Comparison of ENCODE assay signal across 10 mouse cellular contexts in genomic region chr2:37359908-37360307, GRCm38 (mm10). TPM values are rescaled to one million over a fixed set of nuclear protein-coding genes. Genes with fewer than 3 reads are reported as not detected.
DNase-seq lines count a peak whose midpoint lies in the region; ATAC-seq and TF ChIP-seq lines count a peak whose summit lies in the region.
"Had no signal": no experiment of that assay in that cellular context is flagged by ENCODE, and none has a peak within 500 bp of the region (broad histone marks: within the 10 kb centered on the region; RNA-seq: fewer than 3 reads in every experiment).

No protein-coding gene starts in this region.

- no peak for ATAC-seq in CD4-positive, CD25-positive, alpha-beta regulatory T cell, adult 4 months
- no peak for ATAC-seq in intestine, embryonic 14.5 days (replicated peaks; ENCODE audit: low FRiP score, low TSS enrichment, low read depth)
- ATAC-seq in intestine, postnatal 0 days, result no peak
- no peak for ATAC-seq in liver, embryonic 13.5 days (ENCODE audit: low read depth)
- no peak for ATAC-seq in granulocyte monocyte progenitor cell, adult 5-6 weeks (replicated peaks; ENCODE audit: poor library complexity, severe bottlenecking)

- no peak overlapping the region for H3K9ac ChIP-seq in intestine, embryonic 14.5 days (ENCODE audit: low read length)
- H3K9ac ChIP-seq in intestine, postnatal 0 days (ENCODE audit: low read depth, low read length), result no peak overlapping the region
- no peak overlapping the region for H3K9ac ChIP-seq in liver, embryonic 13.5 days

- H3K4me1 ChIP-seq in intestine, embryonic 14.5 days (replicated peaks; ENCODE audit: control insufficient read depth, insufficient read depth, low read length), result peaks cover 10% of the 10 kb centered on the region
- no peaks in the 10 kb centered on the region for H3K4me1 ChIP-seq in intestine, postnatal 0 days (replicated peaks; ENCODE audit: control insufficient read depth, insufficient read depth, low read length)
- peaks cover 21% of the 10 kb centered on the region for H3K4me1 ChIP-seq in liver, embryonic 13.5 days (replicated peaks)

- peak; percentile 3 for DNase-seq in CD4-positive, CD25-positive, alpha-beta regulatory T cell, adult 2 months (ENCODE audit: low read depth, low spot score)
- DNase-seq in intestine, embryonic 14.5 days (ENCODE audit: low spot score), result no peak
- peak; percentile 45 for DNase-seq in NIH3T3 (ENCODE audit: low read depth)
- no peak for DNase-seq in liver, embryonic 13.5 days
- DNase-seq in layer of hippocampus, adult 2 months (ENCODE audit: low spot score in 2 of 2), result no peak

- peaks cover 23% of the 10 kb centered on the region for H3K36me3 ChIP-seq in intestine, embryonic 14.5 days (ENCODE audit: control insufficient read depth, insufficient read depth, low read length)
- peaks cover 22% of the 10 kb centered on the region for H3K36me3 ChIP-seq in intestine, postnatal 0 days (ENCODE audit: control insufficient read depth, insufficient read depth)
- peaks cover 15% of the 10 kb centered on the region for H3K36me3 ChIP-seq in liver, embryonic 13.5 days

- TF ChIP-seq CTCF in intestine, postnatal 0 days (IDR thresholded peaks at IDR 0.05; ENCODE audit: low read depth), result no peak
- TF ChIP-seq CTCF in layer of hippocampus, adult 2 months (conservative IDR thresholded peaks at IDR 0.05), result no peak

- H3K27ac ChIP-seq in intestine, embryonic 14.5 days (ENCODE audit: low read depth), result no peak overlapping the region
- H3K27ac ChIP-seq in intestine, postnatal 0 days (ENCODE audit: low read depth, low read length), result no peak overlapping the region
- H3K27ac ChIP-seq in liver, embryonic 13.5 days, result no peak overlapping the region
- H3K27ac ChIP-seq in layer of hippocampus, adult 2 months, result no peak overlapping the region

- H3K4me3 ChIP-seq in intestine, embryonic 14.5 days (ENCODE audit: low read depth, low read length), result peak overlapping the region; percentile 56; the same call in 1 of the 2 replicates
- H3K4me3 ChIP-seq in intestine, postnatal 0 days (ENCODE audit: low read depth, low read length), result no peak overlapping the region
- H3K4me3 ChIP-seq in liver, embryonic 13.5 days (replicated peaks), result 0 out of 2 replicates have a peak overlapping the region, but pooled peaks have one; percentile 86
- no peak overlapping the region for H3K4me3 ChIP-seq in layer of hippocampus, adult 2 months

- H3K4me2 ChIP-seq in intestine, embryonic 14.5 days (ENCODE audit: low read length), result peak overlapping the region; percentile 55
- H3K4me2 ChIP-seq in intestine, postnatal 0 days (replicated peaks; ENCODE audit: low read depth), result no peak overlapping the region
- H3K4me2 ChIP-seq in liver, embryonic 13.5 days, result peak overlapping the region; percentile 14; the same call in 1 of the 2 replicates

- 93% methylated on average over 2 of the region's 2 CpGs for WGBS in intestine, embryonic 14.5 days
- 90% methylated on average over 2 of the region's 2 CpGs for WGBS in intestine, postnatal 0 days
- WGBS in liver, embryonic 13.5 days (ENCODE audit: insufficient replicate concordance), result 90% methylated on average over 2 of the region's 2 CpGs

- no peaks in the 10 kb centered on the region for H3K9me3 ChIP-seq in intestine, embryonic 14.5 days (ENCODE audit: control insufficient read depth, low read length)
- H3K9me3 ChIP-seq in intestine, postnatal 0 days (ENCODE audit: control insufficient read depth), result no peaks in the 10 kb centered on the region
- no peaks in the 10 kb centered on the region for H3K9me3 ChIP-seq in liver, embryonic 13.5 days (replicated peaks)

- H3K27me3 ChIP-seq in intestine, embryonic 14.5 days (replicated peaks; ENCODE audit: control insufficient read depth, insufficient read depth, low read length), result no peaks in the 10 kb centered on the region
- H3K27me3 ChIP-seq in intestine, postnatal 0 days (replicated peaks; ENCODE audit: control insufficient read depth, insufficient read depth, low read length), result no peaks in the 10 kb centered on the region
- no peaks in the 10 kb centered on the region for H3K27me3 ChIP-seq in liver, embryonic 13.5 days

RNA-seq across cellular contexts. Expression of gene Pdcl, which starts 0.8 kb away (rescaled TPM):
- 10 to 100 TPM; 25.3 to 30.9 TPM for polyA plus RNA-seq in CD4-positive, CD25-positive, alpha-beta regulatory T cell, adult 4 months (2017; shearing (Covaris generic))
- polyA plus RNA-seq in intestine, embryonic 14.5 days (2014; fragmentation: Nextera tagmentation; extraction: Ambion mirVana), result 39.5 and 44.2 TPM in 2 replicates
- polyA plus RNA-seq in intestine, postnatal 0 days (2015; fragmentation: Nextera tagmentation; extraction: Ambion mirVana), result 25.2 and 26.5 TPM in 2 replicates
- polyA plus RNA-seq in liver, embryonic 13.5 days (2015; fragmentation: Nextera tagmentation; extraction: Ambion mirVana), result 13.0 and 18.1 TPM in 2 replicates
- 10 to 100 TPM; 26.1 to 31.3 TPM for total RNA-seq in layer of hippocampus, adult 2 months (2021)
- 17.2 and 19.5 TPM in 2 replicates for total RNA-seq in granulocyte monocyte progenitor cell, adult 5-6 weeks (2014; fragmentation: Nextera tagmentation)
- total RNA-seq in granulocyte monocyte progenitor cell, adult 5-6 weeks (2017), result 66.6 and 74.6 TPM in 2 replicates

RNA-seq across cellular contexts. Expression of gene Olfr368, which starts 33.6 kb away (rescaled TPM):
- not detected for polyA plus RNA-seq in CD4-positive, CD25-positive, alpha-beta regulatory T cell, adult 4 months (2017; shearing (Covaris generic))
- polyA plus RNA-seq in intestine, embryonic 14.5 days (2014; fragmentation: Nextera tagmentation; extraction: Ambion mirVana), result not detected in 2 replicates
- polyA plus RNA-seq in intestine, postnatal 0 days (2015; fragmentation: Nextera tagmentation; extraction: Ambion mirVana), result not detected in 2 replicates
- not detected in 2 replicates for polyA plus RNA-seq in liver, embryonic 13.5 days (2015; fragmentation: Nextera tagmentation; extraction: Ambion mirVana)
- not detected for total RNA-seq in layer of hippocampus, adult 2 months (2021)
- not detected in 2 replicates for total RNA-seq in granulocyte monocyte progenitor cell, adult 5-6 weeks (2014; fragmentation: Nextera tagmentation)
- total RNA-seq in granulocyte monocyte progenitor cell, adult 5-6 weeks (2017), result not detected in 2 replicates
- total RNA-seq: neutrophil, adult 5-6 weeks had no signal
- polyA plus RNA-seq: brain, embryonic 14.5 days had no signal

Comparison
In these comparisons a context has a peak if more than half of its experiments do, and no peak if none do; other contexts are left out.
1. H3K4me3 ChIP-seq: peak in intestine, embryonic 14.5 days (single experiment) and liver, embryonic 13.5 days (single experiment); none in intestine, postnatal 0 days (single experiment) and layer of hippocampus, adult 2 months (single experiment).
2. DNase-seq: peak in CD4-positive, CD25-positive, alpha-beta regulatory T cell, adult 2 months (single experiment) and NIH3T3 (single experiment); none in intestine, embryonic 14.5 days (single experiment), liver, embryonic 13.5 days (single experiment) and layer of hippocampus, adult 2 months (0 of 2).